ENCODE assay signal across 25 mouse cellular contexts in the genomic region with DNA sequence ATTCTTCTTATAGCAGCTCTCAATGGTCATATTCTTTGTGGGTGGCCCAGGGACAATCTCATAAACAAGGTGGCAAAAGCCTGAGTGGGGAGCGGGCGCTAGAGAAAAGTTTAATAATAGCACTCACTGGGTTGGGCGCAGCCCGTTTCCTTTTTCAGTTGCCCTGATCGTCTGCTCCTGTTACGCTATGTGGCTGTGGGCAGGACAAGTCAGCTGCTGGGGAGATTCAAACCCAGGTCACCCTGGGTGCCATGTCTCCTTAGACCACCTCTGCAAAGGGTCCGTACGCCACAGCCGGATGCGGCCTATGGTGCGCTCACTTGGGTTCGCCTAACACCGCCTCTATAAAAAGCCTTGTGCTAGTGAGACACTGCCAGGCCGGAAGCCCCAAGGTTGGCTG.
A peak's percentile ranks its signal among the peaks of the same experiment; 100 is the strongest.
DNase-seq lines count a peak whose midpoint lies in the region; ATAC-seq lines count a peak whose summit lies in the region.
"Had no signal": no experiment of that assay in that cellular context is flagged by ENCODE, and none has a peak within 500 bp of the region (broad histone marks: within the 10 kb centered on the region; RNA-seq: fewer than 3 reads in every experiment).

No protein-coding gene starts in this region.

- H3K36me3 ChIP-seq in heart, embryonic 14.5 days (ENCODE audit: control insufficient read depth, insufficient read depth, low read length): peaks cover 10% of the 10 kb centered on the region; the same call in 1 of the 2 replicates
- H3K36me3 ChIP-seq: hindbrain, embryonic 15.5 days; midbrain, embryonic 10.5 days; neural tube, embryonic 15.5 days had no signal

- no peaks in the 10 kb centered on the region for H3K27me3 ChIP-seq in heart, embryonic 14.5 days (ENCODE audit: control insufficient read depth, insufficient read depth, low read length)
- H3K27me3 ChIP-seq: embryonic facial prominence, embryonic 13.5 days; forebrain, embryonic 13.5 days; hindbrain, embryonic 15.5 days; limb, embryonic 12.5 days had no signal

- no peak for ATAC-seq in heart, embryonic 14.5 days (ENCODE audit: insufficient number of reproducible peaks, insufficient read depth, low FRiP score, low read depth)
- ATAC-seq in cerebellum, adult (ENCODE audit: insufficient number of reproducible peaks, low FRiP score, low TSS enrichment): no peak
- ATAC-seq: forebrain, embryonic 13.5 days; liver, postnatal 0 days; lung, postnatal 0 days; midbrain, embryonic 16.5 days had no signal

- 56% methylated on average over 14 of the region's 14 CpGs for WGBS in heart, embryonic 14.5 days

- no peak overlapping the region for H3K4me2 ChIP-seq in heart, embryonic 14.5 days (ENCODE audit: low read length)
- H3K4me2 ChIP-seq: embryonic facial prominence, embryonic 13.5 days; forebrain, embryonic 13.5 days; hindbrain, embryonic 15.5 days; limb, embryonic 12.5 days; liver, embryonic 11.5 days; neural tube, embryonic 15.5 days had no signal

- peaks cover 64 to 81% of the 10 kb centered on the region in 2 experiments for H3K4me1 ChIP-seq in heart, embryonic 14.5 days (ENCODE audit: control insufficient read depth in 2 of 2, insufficient read depth in 2 of 2, low read length in 2 of 2)

- H3K9me3 ChIP-seq in heart, embryonic 14.5 days (ENCODE audit: control insufficient read depth, low read length): no peaks in the 10 kb centered on the region
- H3K9me3 ChIP-seq: embryonic facial prominence, embryonic 13.5 days; forebrain, embryonic 13.5 days; hindbrain, embryonic 15.5 days; limb, embryonic 12.5 days; midbrain, embryonic 10.5 days; neural tube, embryonic 15.5 days had no signal

- no peak overlapping the region for H3K4me3 ChIP-seq in heart, embryonic 14.5 days (ENCODE audit: control insufficient read depth in 1 of 2, insufficient read depth in 1 of 2, low read depth in 1 of 2, low read length in 2 of 2)
- H3K4me3 ChIP-seq: embryonic facial prominence, embryonic 13.5 days; forebrain, embryonic 13.5 days; hindbrain, embryonic 15.5 days; limb, embryonic 12.5 days; midbrain, embryonic 10.5 days; neural tube, embryonic 15.5 days had no signal

- 0 out of 2 replicates have a peak overlapping the region, but pooled peaks have one; percentile 42 for H3K9ac ChIP-seq in heart, embryonic 14.5 days (ENCODE audit: low read length)
- H3K9ac ChIP-seq: embryonic facial prominence, embryonic 13.5 days; forebrain, embryonic 13.5 days; hindbrain, embryonic 15.5 days; liver, postnatal 0 days; neural tube, embryonic 15.5 days had no signal

- peak overlapping the region; percentile 80 to 86 for H3K27ac ChIP-seq in heart, embryonic 14.5 days (replicated peaks in 1 of 2; ENCODE audit: control insufficient read depth in 1 of 2, insufficient read depth in 1 of 2, low read depth in 2 of 2, low read length in 2 of 2)
- H3K27ac ChIP-seq: embryonic facial prominence, embryonic 13.5 days; forebrain, embryonic 13.5 days; hindbrain, embryonic 15.5 days; limb, embryonic 12.5 days; macrophage; midbrain, embryonic 10.5 days; neural tube, embryonic 15.5 days had no signal

- intact Hi-C loops in heart, postnatal 36 days (cut with DNase I): loop anchor here (5.0 kb wide), 1 partner anchor 45 kb away; no protein-coding TSS in a partner anchor

- peak; percentile 39 for DNase-seq in adrenal gland, postnatal 14 days
- DNase-seq in adrenal gland, adult 2 months: no peak
- peak; percentile 49 to 61 for DNase-seq in heart, adult 18-20 months
- DNase-seq in heart, postnatal 36 days: no peak
- peak; percentile 38 to 65 for DNase-seq in natural killer cell, adult 2 months (ENCODE audit: low spot score in 2 of 2)
- no peak for DNase-seq in kidney, postnatal 36 days
- DNase-seq: cerebellum, adult 11-12 months; cerebellum, postnatal 10 days; gastrocnemius, postnatal 25 days; kidney, postnatal 25 days; layer of hippocampus, postnatal 36 days; liver, postnatal 0 days; thymus, postnatal 36 days had no signal

Comparison
In these comparisons a context has a peak if more than half of its experiments do, and no peak if none do; other contexts are left out.
1. DNase-seq: peak in adrenal gland, postnatal 14 days (single experiment), heart, adult 18-20 months (2 of 2) and natural killer cell, adult 2 months (2 of 2); none in adrenal gland, adult 2 months (single experiment), heart, postnatal 36 days (0 of 2) and kidney, postnatal 36 days (0 of 2).